In the genomic region with DNA sequence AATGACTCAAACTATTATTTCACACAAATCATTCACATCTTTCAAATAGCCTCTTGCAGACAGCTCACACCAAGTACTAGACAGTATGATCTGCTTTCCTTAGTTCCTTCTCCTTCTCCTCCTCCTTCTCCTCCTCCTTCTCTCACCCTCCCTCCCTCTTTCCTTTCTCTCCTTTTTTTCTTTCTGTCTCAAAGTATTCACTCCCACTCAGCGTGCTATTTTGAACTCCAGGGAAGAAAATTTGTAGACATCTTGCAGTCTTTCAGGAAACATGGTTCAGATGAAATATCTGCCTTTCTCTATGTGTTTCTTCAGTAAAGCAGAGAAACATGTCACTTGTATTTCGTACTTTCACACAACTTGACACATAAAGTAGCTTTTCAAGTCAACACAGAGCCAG, we compare ENCODE assay signal across 12 mouse cellular contexts.
"Had no signal": no experiment of that assay in that cellular context is flagged by ENCODE, and none has a peak within 500 bp of the region (broad histone marks: within the 10 kb centered on the region; RNA-seq: fewer than 3 reads in every experiment).

No protein-coding gene starts in this region.

- H3K27ac ChIP-seq: limb, embryonic 13.5 days; liver, embryonic 14.5 days; neural tube, embryonic 12.5 days; stomach, embryonic 15.5 days had no signal

- ATAC-seq: intestine, postnatal 0 days had no signal

- H3K4me3 ChIP-seq: limb, embryonic 13.5 days; neural tube, embryonic 12.5 days; stomach, embryonic 15.5 days had no signal

- DNase-seq: kidney, adult 8-10 months; kidney, postnatal 10 days; kidney, postnatal 4 days; lung, adult 18-20 months; lung, postnatal 36 days; midbrain, embryonic 14.5 days; thymus, postnatal 4 days had no signal
